In the genomic region with DNA sequence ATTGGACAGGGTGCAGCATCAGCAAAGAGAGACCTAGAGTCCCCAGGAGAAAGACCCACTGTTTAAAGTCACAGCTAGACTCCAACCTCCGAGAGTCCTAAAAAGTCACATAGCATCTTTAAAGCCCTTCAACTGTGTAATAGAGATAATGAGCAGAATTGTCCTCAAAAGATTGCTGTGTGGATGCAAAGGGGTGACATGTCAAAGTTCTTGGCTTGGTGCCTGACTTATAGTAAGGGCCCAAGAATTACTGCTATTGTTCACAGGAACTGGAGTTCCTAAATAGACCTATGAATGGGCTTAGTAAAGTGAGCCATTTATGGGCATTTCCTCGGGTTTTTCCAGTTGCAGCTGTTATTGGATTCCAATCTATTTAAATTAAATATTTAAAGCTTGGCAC, we compare ENCODE assay signal across 20 mouse cellular contexts. TPM values are rescaled to one million over a fixed set of nuclear protein-coding genes. Genes with fewer than 3 reads are reported as not detected.
DNase-seq lines count a peak whose midpoint lies in the region; ATAC-seq and TF ChIP-seq lines count a peak whose summit lies in the region.
"Had no signal": no experiment of that assay in that cellular context is flagged by ENCODE, and none has a peak within 500 bp of the region (broad histone marks: within the 10 kb centered on the region; RNA-seq: fewer than 3 reads in every experiment).

No protein-coding gene starts in this region.

- H3K4me3 ChIP-seq in hindbrain, postnatal 0 days (ENCODE audit: low read length) = no peak overlapping the region
- no peak overlapping the region for H3K4me3 ChIP-seq in hindbrain, embryonic 14.5 days (replicated peaks; ENCODE audit: low read length)
- H3K4me3 ChIP-seq in midbrain, postnatal 0 days (ENCODE audit: low read depth, low read length) = no peak overlapping the region
- no peak overlapping the region for H3K4me3 ChIP-seq in midbrain, embryonic 14.5 days (replicated peaks; ENCODE audit: low read depth, low read length)
- no peak overlapping the region for H3K4me3 ChIP-seq in forebrain, embryonic 10.5 days
- H3K4me3 ChIP-seq: embryonic facial prominence, embryonic 12.5 days; forebrain, embryonic 13.5 days; gastrocnemius, adult 2 months; heart, embryonic 12.5 days; hindbrain, embryonic 10.5 days had no signal

- H3K36me3 ChIP-seq in hindbrain, postnatal 0 days (ENCODE audit: insufficient read depth, low read length) = no peaks in the 10 kb centered on the region
- H3K36me3 ChIP-seq in hindbrain, embryonic 14.5 days (replicated peaks; ENCODE audit: control insufficient read depth, insufficient read depth) = no peaks in the 10 kb centered on the region
- no peaks in the 10 kb centered on the region for H3K36me3 ChIP-seq in midbrain, postnatal 0 days (ENCODE audit: insufficient read depth, low read length)
- no peaks in the 10 kb centered on the region for H3K36me3 ChIP-seq in midbrain, embryonic 14.5 days (ENCODE audit: control insufficient read depth, insufficient read depth, low read length)
- no peaks in the 10 kb centered on the region for H3K36me3 ChIP-seq in forebrain, embryonic 10.5 days (replicated peaks)
- H3K36me3 ChIP-seq: embryonic facial prominence, embryonic 12.5 days; heart, embryonic 12.5 days; hindbrain, embryonic 10.5 days had no signal

- 28% methylated on average over 2 of the region's 2 CpGs for WGBS in hindbrain, postnatal 0 days
- WGBS in hindbrain, embryonic 14.5 days = 54% methylated on average over 2 of the region's 2 CpGs
- 48% methylated on average over 2 of the region's 2 CpGs for WGBS in midbrain, postnatal 0 days
- WGBS in midbrain, embryonic 14.5 days = 43% methylated on average over 2 of the region's 2 CpGs
- WGBS in forebrain, embryonic 10.5 days = 68% methylated on average over 2 of the region's 2 CpGs

- peak; percentile 19 for DNase-seq in hindbrain, postnatal 0 days (ENCODE audit: low spot score)
- DNase-seq in hindbrain, embryonic 14.5 days (ENCODE audit: low spot score) = no peak
- peak; percentile 19 for DNase-seq in midbrain, postnatal 0 days (ENCODE audit: low spot score)
- no peak for DNase-seq in midbrain, embryonic 14.5 days
- DNase-seq in brain, adult 2 months (ENCODE audit: low read depth, low spot score) = peak; percentile 57
- DNase-seq in forebrain, embryonic 10.5 days (ENCODE audit: extremely low spot score, low spot score) = no peak
- DNase-seq: adrenal gland, adult 2 months; adrenal gland, postnatal 25 days; cerebellum, adult 11 months; cerebellum, adult 8-10 months; cerebellum, postnatal 14 days; embryo, embryonic 11 days; forebrain, postnatal 0 days; gastrocnemius, adult 2 months; gastrocnemius, postnatal 25 days had no signal

- H3K9me3 ChIP-seq in hindbrain, postnatal 0 days (ENCODE audit: low read length) = no peaks in the 10 kb centered on the region
- no peaks in the 10 kb centered on the region for H3K9me3 ChIP-seq in hindbrain, embryonic 14.5 days (ENCODE audit: control insufficient read depth, low read length)
- no peaks in the 10 kb centered on the region for H3K9me3 ChIP-seq in midbrain, postnatal 0 days (ENCODE audit: low read length)
- H3K9me3 ChIP-seq in midbrain, embryonic 14.5 days (ENCODE audit: control insufficient read depth, low read length) = no peaks in the 10 kb centered on the region
- no peaks in the 10 kb centered on the region for H3K9me3 ChIP-seq in forebrain, embryonic 10.5 days
- H3K9me3 ChIP-seq: embryonic facial prominence, embryonic 12.5 days; forebrain, embryonic 13.5 days; heart, embryonic 12.5 days; hindbrain, embryonic 10.5 days had no signal

- H3K27me3 ChIP-seq in hindbrain, postnatal 0 days (ENCODE audit: insufficient read depth, low read length) = no peaks in the 10 kb centered on the region
- H3K27me3 ChIP-seq in hindbrain, embryonic 14.5 days (ENCODE audit: control insufficient read depth, insufficient read depth, low read length) = no peaks in the 10 kb centered on the region
- H3K27me3 ChIP-seq in midbrain, postnatal 0 days (ENCODE audit: insufficient read depth, low read length) = no peaks in the 10 kb centered on the region
- no peaks in the 10 kb centered on the region for H3K27me3 ChIP-seq in midbrain, embryonic 14.5 days (ENCODE audit: control insufficient read depth, insufficient read depth, low read length)
- no peaks in the 10 kb centered on the region for H3K27me3 ChIP-seq in forebrain, embryonic 10.5 days (ENCODE audit: poor library complexity, severe bottlenecking)
- H3K27me3 ChIP-seq: CH12.LX; embryonic facial prominence, embryonic 12.5 days; forebrain, embryonic 13.5 days; heart, embryonic 12.5 days had no signal

- no peak overlapping the region for H3K4me2 ChIP-seq in hindbrain, postnatal 0 days (ENCODE audit: low read depth, low read length)
- H3K4me2 ChIP-seq in hindbrain, embryonic 14.5 days (replicated peaks) = no peak overlapping the region
- H3K4me2 ChIP-seq in midbrain, postnatal 0 days (ENCODE audit: low read depth, low read length, poor library complexity, severe bottlenecking) = no peak overlapping the region
- no peak overlapping the region for H3K4me2 ChIP-seq in midbrain, embryonic 14.5 days (ENCODE audit: low read length)
- H3K4me2 ChIP-seq: embryonic facial prominence, embryonic 12.5 days; forebrain, embryonic 13.5 days; heart, embryonic 12.5 days had no signal

- H3K4me1 ChIP-seq in hindbrain, postnatal 0 days (ENCODE audit: insufficient read depth, low read length) = peaks cover 25% of the 10 kb centered on the region
- peaks cover 55% of the 10 kb centered on the region for H3K4me1 ChIP-seq in hindbrain, embryonic 14.5 days (replicated peaks; ENCODE audit: control insufficient read depth, insufficient read depth, low read length)
- peaks cover 22% of the 10 kb centered on the region for H3K4me1 ChIP-seq in midbrain, postnatal 0 days (ENCODE audit: insufficient read depth, low read length)
- H3K4me1 ChIP-seq in midbrain, embryonic 14.5 days (ENCODE audit: control insufficient read depth, insufficient read depth, low read length) = peaks cover 27% of the 10 kb centered on the region
- peaks cover 7% of the 10 kb centered on the region; the same call in 1 of the 2 replicates for H3K4me1 ChIP-seq in forebrain, embryonic 10.5 days

- H3K27ac ChIP-seq in hindbrain, postnatal 0 days = peak overlapping the region; percentile 15; the same call in 1 of the 2 replicates
- H3K27ac ChIP-seq in hindbrain, embryonic 14.5 days = no peak overlapping the region
- H3K27ac ChIP-seq in midbrain, postnatal 0 days (ENCODE audit: low read depth, low read length) = no peak overlapping the region
- H3K27ac ChIP-seq in midbrain, embryonic 14.5 days (replicated peaks; ENCODE audit: low read depth, low read length) = no peak overlapping the region
- no peak overlapping the region for H3K27ac ChIP-seq in forebrain, embryonic 10.5 days
- H3K27ac ChIP-seq: embryonic facial prominence, embryonic 12.5 days; forebrain, embryonic 13.5 days; gastrocnemius, adult 2 months; hindbrain, embryonic 10.5 days had no signal

- no peak for ATAC-seq in hindbrain, postnatal 0 days
- ATAC-seq in hindbrain, embryonic 14.5 days (ENCODE audit: low FRiP score) = no peak
- no peak for ATAC-seq in midbrain, postnatal 0 days (ENCODE audit: low FRiP score)
- no peak for ATAC-seq in midbrain, embryonic 14.5 days (ENCODE audit: low FRiP score, low TSS enrichment)
- ATAC-seq: forebrain, embryonic 13.5 days; forebrain, postnatal 0 days had no signal

- H3K9ac ChIP-seq in hindbrain, postnatal 0 days (replicated peaks; ENCODE audit: low read length) = no peak overlapping the region
- H3K9ac ChIP-seq in hindbrain, embryonic 14.5 days = no peak overlapping the region
- H3K9ac ChIP-seq in midbrain, postnatal 0 days (replicated peaks; ENCODE audit: low read length, poor library complexity, severe bottlenecking) = no peak overlapping the region
- H3K9ac ChIP-seq in midbrain, embryonic 14.5 days (replicated peaks; ENCODE audit: low read length) = no peak overlapping the region
- H3K9ac ChIP-seq: embryonic facial prominence, embryonic 12.5 days; forebrain, embryonic 13.5 days; forebrain, postnatal 0 days; heart, embryonic 12.5 days had no signal

- TF ChIP-seq CTCF in hindbrain, postnatal 0 days (IDR thresholded peaks at IDR 0.05; ENCODE audit: low read depth) = no peak
- no peak for TF ChIP-seq CTCF in midbrain, postnatal 0 days (IDR thresholded peaks at IDR 0.05)

RNA-seq across cellular contexts. Expression of gene Ncam1, which starts 54.4 kb away (rescaled TPM):
- 411 and 489 TPM in 2 replicates for total RNA-seq in hindbrain, postnatal 0 days (2014; rRNA removed)
- 388 and 414 TPM in 2 replicates for polyA plus RNA-seq in hindbrain, postnatal 0 days (2015; fragmentation: Nextera tagmentation; extraction: Ambion mirVana)
- 349 and 373 TPM in 2 replicates for polyA plus RNA-seq in hindbrain, embryonic 14.5 days (2014; fragmentation: Nextera tagmentation; extraction: Ambion mirVana)
- 601 and 603 TPM in 2 replicates for total RNA-seq in midbrain, postnatal 0 days (2014; rRNA removed)
- 615 and 685 TPM in 2 replicates for polyA plus RNA-seq in midbrain, postnatal 0 days (2015; fragmentation: Nextera tagmentation; extraction: Ambion mirVana)
- 389 and 477 TPM in 2 replicates for polyA plus RNA-seq in midbrain, embryonic 14.5 days (2014; fragmentation: Nextera tagmentation; extraction: Ambion mirVana)
- 26.9 and 30.2 TPM in 2 replicates for polyA plus RNA-seq in forebrain, embryonic 10.5 days (2016; fragmentation: Nextera tagmentation; extraction: Ambion mirVana)

Comparison
In these comparisons a context has a peak if more than half of its experiments do, and no peak if none do; other contexts are left out.
1. DNase-seq: peak in hindbrain, postnatal 0 days (single experiment), midbrain, postnatal 0 days (single experiment) and brain, adult 2 months (single experiment); none in hindbrain, embryonic 14.5 days (single experiment), midbrain, embryonic 14.5 days (single experiment) and forebrain, embryonic 10.5 days (single experiment).
2. RNA of gene Ncam1, which starts 54.4 kb away (polyA plus RNA-seq): 615 to 685 TPM in midbrain, postnatal 0 days, 388 to 414 TPM in hindbrain, postnatal 0 days, 389 to 477 TPM in midbrain, embryonic 14.5 days and 349 to 373 TPM in hindbrain, embryonic 14.5 days; 26.9 to 30.2 TPM in forebrain, embryonic 10.5 days; every median in the first group is over 10 times any median in the second.